Mouse (Mus musculus): ENCODE measurements around the gene Ptpro. TPM values are rescaled to one million over a fixed set of nuclear protein-coding genes. Genes with fewer than 3 reads are reported as not detected.

Ptpro gene
- total and polyA plus RNA-seq, 2 experiments from 2014 or later = 28.4 to 69.3 TPM

DNA sequence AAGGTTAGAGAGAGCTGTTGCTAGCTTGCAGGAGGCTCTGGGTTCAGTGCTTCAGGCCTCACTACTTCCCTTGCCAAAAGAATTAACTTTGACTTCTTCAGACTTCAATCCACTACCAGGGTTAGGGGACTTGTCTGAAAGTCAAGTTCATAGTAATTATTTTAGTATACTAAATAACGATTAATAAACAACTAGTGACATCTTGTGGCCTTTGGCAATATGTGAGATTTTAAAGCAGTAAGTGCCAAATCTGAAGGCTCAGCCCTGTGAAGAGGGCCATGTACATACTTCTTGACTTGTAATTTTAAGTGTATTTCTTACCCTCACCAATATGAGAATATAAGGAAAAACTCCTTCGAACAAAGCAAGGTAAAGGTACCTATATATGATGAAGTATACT is 145.2 kb downstream of the Ptpro start:
- ATAC-seq (no peak), DNase-seq (ENCODE audit: low spot score) (peak; percentile 70)
- TF ChIP-seq CTCF (IDR thresholded peaks at IDR 0.05; ENCODE audit: low read depth) = peak; percentile 52
- WGBS = 84% methylated on average over 2 of the region's 2 CpGs
- Histone ChIP-seq H3K4me3 (ENCODE audit: low read length) (no peak overlapping the region), H3K4me2 (ENCODE audit: low read depth, low read length) (no peak overlapping the region), H3K36me3 (ENCODE audit: insufficient read depth, low read length) (0 out of 2 replicates have a peak, but pooled peaks cover 5% of the 10 kb centered on the region), H3K27me3 (ENCODE audit: insufficient read depth, low read length) (no peaks in the 10 kb centered on the region), H3K27ac (no peak overlapping the region), H3K9ac (replicated peaks; ENCODE audit: low read length) (no peak overlapping the region), H3K4me1 (ENCODE audit: insufficient read depth, low read length) (no peaks in the 10 kb centered on the region), H3K9me3 (ENCODE audit: low read length) (no peaks in the 10 kb centered on the region)

DNA sequence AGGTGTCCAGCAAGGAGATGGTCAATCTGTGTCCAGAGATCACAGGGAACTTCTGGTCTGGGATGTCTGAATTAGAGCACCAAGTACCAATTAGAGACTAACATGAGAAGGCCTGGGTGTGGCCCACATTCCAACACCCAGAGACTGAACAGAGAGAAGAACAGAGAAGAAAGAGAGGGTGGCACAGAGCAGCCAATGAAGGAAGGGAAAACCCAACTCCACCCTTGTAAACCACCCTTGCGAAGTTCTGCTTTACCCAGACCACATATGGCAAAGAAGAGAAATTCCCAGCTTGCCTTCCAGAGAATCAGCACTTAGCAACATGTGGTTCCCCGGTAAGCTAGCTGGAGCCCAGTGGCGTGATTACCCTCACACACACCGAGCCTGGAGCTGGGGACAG is 152.1 kb downstream of the Ptpro start:
- ATAC-seq = no peak

DNA sequence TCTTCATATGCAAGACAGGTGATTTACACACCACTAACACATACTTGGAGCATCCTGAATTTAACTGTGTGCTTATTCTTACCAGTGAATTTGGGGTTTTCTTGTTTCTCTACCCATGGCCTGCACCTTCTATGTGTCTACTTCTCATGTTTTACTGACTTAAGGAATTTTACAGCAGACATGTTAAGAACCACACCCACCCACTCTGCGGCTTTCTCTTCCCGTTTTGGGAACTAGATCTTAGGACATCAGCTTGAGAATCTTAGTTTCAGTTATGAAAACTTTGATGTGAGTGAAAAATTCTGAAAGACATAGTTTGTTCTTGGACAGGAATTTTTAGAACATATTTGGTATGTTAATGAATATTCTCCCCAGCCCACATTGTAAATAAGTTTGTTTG is 153.6 kb downstream of the Ptpro start:
- ATAC-seq = no peak
- H3K36me3 ChIP-seq (ENCODE audit: insufficient read depth, low read length) = no peaks in the 10 kb centered on the region

More for the DNA sequence above, 152.1 kb downstream of the Ptpro start:
- Histone ChIP-seq H3K9ac (replicated peaks; ENCODE audit: low read length) (no peak overlapping the region), H3K9me3 (ENCODE audit: low read length) (no peaks in the 10 kb centered on the region), H3K4me3 (ENCODE audit: low read length) (no peak overlapping the region), H3K27ac (no peak overlapping the region), H3K4me2 (ENCODE audit: low read depth, low read length) (no peak overlapping the region), H3K4me1 (ENCODE audit: insufficient read depth, low read length) (no peaks in the 10 kb centered on the region), H3K27me3 (ENCODE audit: insufficient read depth, low read length) (no peaks in the 10 kb centered on the region), H3K36me3 (ENCODE audit: insufficient read depth, low read length) (no peaks in the 10 kb centered on the region)
- no peak for DNase-seq (ENCODE audit: low spot score)
- 87% methylated on average over 4 of the region's 4 CpGs for WGBS
- TF ChIP-seq CTCF (IDR thresholded peaks at IDR 0.05; ENCODE audit: low read depth) = no peak

DNA sequence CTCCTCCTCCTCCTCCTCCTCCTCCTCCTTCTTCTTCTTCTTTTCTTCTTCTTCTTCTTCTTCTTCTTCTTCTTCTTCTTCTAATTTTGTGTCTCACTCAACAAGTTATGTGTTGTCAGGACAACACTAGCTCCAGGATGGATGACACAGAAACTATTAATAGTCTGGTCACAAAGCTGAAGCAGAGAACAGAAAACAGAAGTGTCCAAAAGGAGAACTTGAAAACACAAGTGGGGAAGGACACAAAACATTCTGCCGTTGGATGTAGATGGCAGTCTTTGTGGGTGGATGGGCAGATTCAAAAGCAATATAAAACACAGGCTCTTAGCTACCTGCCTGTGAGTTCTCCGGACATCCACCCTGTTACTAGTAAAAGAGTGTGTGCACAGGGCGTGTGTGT is 158.4 kb downstream of the Ptpro start:
- DNase-seq (ENCODE audit: low spot score) = peak; percentile 31
- Histone ChIP-seq H3K27ac (no peak overlapping the region), H3K27me3 (ENCODE audit: insufficient read depth, low read length) (no peaks in the 10 kb centered on the region), H3K4me3 (ENCODE audit: low read length) (no peak overlapping the region), H3K4me2 (ENCODE audit: low read depth, low read length) (no peak overlapping the region), H3K36me3 (ENCODE audit: insufficient read depth, low read length) (no peaks in the 10 kb centered on the region), H3K4me1 (ENCODE audit: insufficient read depth, low read length) (no peaks in the 10 kb centered on the region), H3K9ac (replicated peaks; ENCODE audit: low read length) (no peak overlapping the region), H3K9me3 (ENCODE audit: low read length) (no peaks in the 10 kb centered on the region)
- WGBS = 63% methylated on average over 3 of the region's 3 CpGs
- no peak for TF ChIP-seq CTCF (IDR thresholded peaks at IDR 0.05; ENCODE audit: low read depth)
- no peak for ATAC-seq

More for the DNA sequence above, 153.6 kb downstream of the Ptpro start:
- DNase-seq (ENCODE audit: low spot score) = no peak
- H3K27ac ChIP-seq = no peak overlapping the region
- no peak overlapping the region for H3K9ac ChIP-seq (replicated peaks; ENCODE audit: low read length)
- no peaks in the 10 kb centered on the region for H3K9me3 ChIP-seq (ENCODE audit: low read length)
- no peak overlapping the region for H3K4me2 ChIP-seq (ENCODE audit: low read depth, low read length)
- WGBS = 93% methylated on average over 2 of the region's 2 CpGs
- no peaks in the 10 kb centered on the region for H3K4me1 ChIP-seq (ENCODE audit: insufficient read depth, low read length)
- H3K4me3 ChIP-seq (ENCODE audit: low read length) = no peak overlapping the region
- no peak for TF ChIP-seq CTCF (IDR thresholded peaks at IDR 0.05; ENCODE audit: low read depth)
- H3K27me3 ChIP-seq (ENCODE audit: insufficient read depth, low read length) = no peaks in the 10 kb centered on the region

DNA sequence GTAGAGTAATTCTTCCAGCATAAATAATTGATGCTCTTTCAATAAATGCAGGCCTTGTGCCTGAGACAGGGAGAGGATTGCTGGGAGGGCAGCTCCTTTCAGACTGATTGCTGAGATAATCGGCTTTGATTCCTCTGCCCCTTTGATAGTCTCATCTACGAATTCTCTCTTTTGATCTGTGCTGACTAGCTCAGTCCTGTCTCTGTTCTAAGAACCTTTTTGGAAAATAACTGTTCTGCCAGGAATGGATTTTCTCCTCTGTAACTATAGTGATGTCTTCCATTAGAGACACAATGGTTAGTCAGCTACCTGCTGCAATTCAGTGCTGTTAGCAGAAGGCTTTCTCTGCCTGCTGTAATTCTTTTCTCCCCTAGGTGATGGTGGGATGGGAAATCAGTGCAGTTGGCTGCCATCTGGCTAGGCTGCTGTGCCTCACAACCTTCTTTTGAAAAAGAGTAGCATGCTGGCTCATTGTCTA is 159.8 kb downstream of the Ptpro start:
- DNase-seq (ENCODE audit: low spot score) (peak; percentile 61), ATAC-seq (peak; percentile 73)
- no peak overlapping the region for H3K4me3 ChIP-seq (ENCODE audit: low read length)
- no peak overlapping the region for H3K4me2 ChIP-seq (ENCODE audit: low read depth, low read length)
- no peaks in the 10 kb centered on the region for H3K9me3 ChIP-seq (ENCODE audit: low read length)
- 6% methylated on average over 2 of the region's 2 CpGs for WGBS
- H3K27me3 ChIP-seq (ENCODE audit: insufficient read depth, low read length) = no peaks in the 10 kb centered on the region
- H3K27ac ChIP-seq = peak overlapping the region; percentile 56; the same call in 1 of the 2 replicates
- no peaks in the 10 kb centered on the region for H3K4me1 ChIP-seq (ENCODE audit: insufficient read depth, low read length)
- H3K36me3 ChIP-seq (ENCODE audit: insufficient read depth, low read length) = peaks cover 4% of the 10 kb centered on the region; the same call in 1 of the 2 replicates
- H3K9ac ChIP-seq (replicated peaks; ENCODE audit: low read length) = no peak overlapping the region
- peak; percentile 53 for TF ChIP-seq CTCF (IDR thresholded peaks at IDR 0.05; ENCODE audit: low read depth)

DNA sequence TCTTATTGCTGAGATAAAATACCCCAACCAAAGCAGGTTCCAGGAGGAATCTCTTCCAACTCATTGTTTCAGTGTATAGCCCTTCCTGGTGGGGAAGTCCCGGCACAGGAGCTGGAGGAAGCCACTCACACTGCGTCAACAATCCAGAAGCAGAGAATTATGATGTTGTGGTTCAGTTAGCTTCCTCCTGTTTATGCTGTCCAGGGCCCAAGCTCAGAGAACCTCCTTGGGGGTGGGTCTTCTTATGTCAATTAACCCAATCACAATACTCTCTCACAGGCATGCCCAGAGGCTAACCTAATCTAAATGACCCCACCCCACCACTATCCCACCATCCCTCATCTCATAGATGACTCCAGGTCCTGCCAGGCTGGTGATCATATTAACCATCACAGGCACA is 160.9 kb downstream of the Ptpro start:
- H3K27me3 ChIP-seq (ENCODE audit: insufficient read depth, low read length) = no peaks in the 10 kb centered on the region
- no peaks in the 10 kb centered on the region for H3K4me1 ChIP-seq (ENCODE audit: insufficient read depth, low read length)
- no peak for DNase-seq (ENCODE audit: low spot score)
- no peak overlapping the region for H3K4me3 ChIP-seq (ENCODE audit: low read length)
- WGBS = 73% methylated on average over 2 of the region's 2 CpGs
- H3K27ac ChIP-seq = no peak overlapping the region
- no peak overlapping the region for H3K9ac ChIP-seq (replicated peaks; ENCODE audit: low read length)
- H3K36me3 ChIP-seq (ENCODE audit: insufficient read depth, low read length) = peaks cover 4% of the 10 kb centered on the region; the same call in 1 of the 2 replicates
- no peak for TF ChIP-seq CTCF (IDR thresholded peaks at IDR 0.05; ENCODE audit: low read depth)
- no peak overlapping the region for H3K4me2 ChIP-seq (ENCODE audit: low read depth, low read length)
- no peak for ATAC-seq
- no peaks in the 10 kb centered on the region for H3K9me3 ChIP-seq (ENCODE audit: low read length)

DNA sequence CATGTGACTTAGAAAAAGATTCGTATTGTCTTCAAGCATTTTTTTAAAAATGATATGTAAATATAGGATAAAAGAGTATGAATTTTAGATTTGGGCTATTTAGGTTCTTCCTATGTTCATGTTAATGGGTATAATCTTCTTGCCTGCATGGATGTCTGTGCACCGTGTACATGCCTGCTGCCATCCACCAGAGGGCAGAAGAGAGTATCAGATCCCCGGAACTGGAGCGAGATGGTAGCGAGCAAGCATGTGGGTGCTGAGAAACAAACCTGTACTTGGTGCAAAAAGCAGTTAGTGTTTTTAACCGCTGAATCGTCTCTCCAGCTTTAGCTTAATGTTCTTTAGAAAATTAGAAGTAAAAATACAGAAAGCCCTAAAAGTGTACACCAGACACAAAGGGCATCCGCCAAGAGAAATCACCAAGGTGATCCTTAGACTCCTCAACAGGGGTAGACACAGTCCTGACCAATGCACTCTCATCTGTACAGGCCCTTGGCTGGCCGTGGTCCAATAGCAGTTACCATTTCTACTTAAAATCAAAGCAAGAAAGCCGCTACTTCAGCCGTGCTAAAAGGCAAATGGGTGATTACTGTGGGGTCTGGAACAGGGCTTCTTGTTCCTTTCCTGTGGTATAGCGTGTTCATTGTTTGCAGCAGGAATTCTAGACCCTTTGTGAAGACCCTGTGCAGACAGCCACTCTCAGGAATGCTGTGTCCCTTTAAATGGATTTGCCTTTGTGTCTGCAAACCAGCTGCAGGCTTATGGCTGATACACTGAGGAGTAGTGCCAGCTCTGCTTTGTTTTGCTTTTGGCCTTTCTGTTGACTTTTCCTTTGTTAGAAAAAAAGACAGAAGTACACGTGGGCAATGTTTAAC is 162.6 kb downstream of the Ptpro start:
- peak; percentile 66 for DNase-seq (ENCODE audit: low spot score)
- H3K36me3 ChIP-seq (ENCODE audit: insufficient read depth, low read length) = peaks cover 4% of the 10 kb centered on the region; the same call in 1 of the 2 replicates
- no peak overlapping the region for H3K4me2 ChIP-seq (ENCODE audit: low read depth, low read length)
- peak; percentile 65; the same call in 1 of the 2 replicates for ATAC-seq
- no peaks in the 10 kb centered on the region for H3K4me1 ChIP-seq (ENCODE audit: insufficient read depth, low read length)
- H3K27ac ChIP-seq = no peak overlapping the region
- 49% methylated on average over 13 of the region's 13 CpGs for WGBS
- H3K4me3 ChIP-seq (ENCODE audit: low read length) = no peak overlapping the region
- no peaks in the 10 kb centered on the region for H3K27me3 ChIP-seq (ENCODE audit: insufficient read depth, low read length)
- no peak overlapping the region for H3K9ac ChIP-seq (replicated peaks; ENCODE audit: low read length)
- no peaks in the 10 kb centered on the region for H3K9me3 ChIP-seq (ENCODE audit: low read length)
- TF ChIP-seq CTCF (IDR thresholded peaks at IDR 0.05; ENCODE audit: low read depth) = peak; percentile 78
